Mouse (Mus musculus) kidney, adult 8-10 months (tissue): ENCODE measurements around the gene Ing2.
A peak's percentile ranks its signal among the peaks of the same experiment; 100 is the strongest.

ENCODE experiments used
- DNase-seq, 2 experiments: peaks; one replicate each; pipeline ENCODE4 v3.0.0; 2022

Ing2 gene

GRCm38 (mm10) chr8:47674777-47675710 lies at the start of gene Ing2:
TSS of gene Ing2 (minus strand) at chr8:47675556.
- DNase-seq, result peak; percentile 100

GRCm38 (mm10) chr8:47721609-47722008 lies 46.3 kb upstream of the Ing2 start:
- DNase-seq, result no peak

GRCm38 (mm10) chr8:47718641-47719040 lies 43.3 kb upstream of the Ing2 start:
- DNase-seq, result no peak

- peak; percentile 93 to 95 for DNase-seq
Observed at GRCm38 (mm10) chr8:47713761-47714745, 38.7 kb upstream of the Ing2 start, which contains the start of gene Cdkn2aip. TSS of gene Cdkn2aip (minus strand) at chr8:47713932.

GRCm38 (mm10) chr8:47713171-47713663 lies 37.9 kb upstream of the Ing2 start:
- peak; percentile 47 to 55 for DNase-seq

- no peak for DNase-seq
Observed at GRCm38 (mm10) chr8:47708106-47708505, 32.8 kb upstream of the Ing2 start.

- DNase-seq, result peak; percentile 64 to 65
Observed at GRCm38 (mm10) chr8:47706746-47707145, 31.4 kb upstream of the Ing2 start.

- DNase-seq, result no peak
Observed at GRCm38 (mm10) chr8:47702333-47702732, 27.0 kb upstream of the Ing2 start.

- no peak for DNase-seq
Observed at GRCm38 (mm10) chr8:47697696-47698095, 22.3 kb upstream of the Ing2 start.

GRCm38 (mm10) chr8:47695431-47696105 lies 20.2 kb upstream of the Ing2 start:
- DNase-seq, result no peak

- peak; percentile 56 to 87 for DNase-seq
Observed at GRCm38 (mm10) chr8:47693119-47693518, 17.8 kb upstream of the Ing2 start.

GRCm38 (mm10) chr8:47691831-47692230 lies 16.5 kb upstream of the Ing2 start:
- DNase-seq, result no peak

- no peak for DNase-seq
Observed at GRCm38 (mm10) chr8:47691303-47691702, 15.9 kb upstream of the Ing2 start.

GRCm38 (mm10) chr8:47690674-47691078 lies 15.3 kb upstream of the Ing2 start:
- DNase-seq, result no peak

- no peak for DNase-seq
Observed at GRCm38 (mm10) chr8:47689704-47690326, 14.5 kb upstream of the Ing2 start.

- DNase-seq, result no peak
Observed at GRCm38 (mm10) chr8:47684441-47684840, 9.1 kb upstream of the Ing2 start.

- DNase-seq, result no peak
Observed at GRCm38 (mm10) chr8:47683994-47684393, 8.6 kb upstream of the Ing2 start.

GRCm38 (mm10) chr8:47680306-47680705 lies 5.0 kb upstream of the Ing2 start:
- DNase-seq, result no peak

GRCm38 (mm10) chr8:47679603-47680002 lies 4.2 kb upstream of the Ing2 start:
- DNase-seq, result no peak

GRCm38 (mm10) chr8:47676631-47677030 lies 1.3 kb upstream of the Ing2 start:
- DNase-seq, result no peak

GRCm38 (mm10) chr8:47676224-47676623 lies 868 bp upstream of the Ing2 start:
- no peak for DNase-seq

GRCm38 (mm10) chr8:47675786-47676185 lies 430 bp upstream of the Ing2 start:
- DNase-seq, result no peak
